Mouse (Mus musculus) bone marrow, adult 2 months (tissue): ENCODE measurements around the gene Gnb1. TPM values are rescaled to one million over a fixed set of nuclear protein-coding genes. Genes with fewer than 3 reads are reported as not detected.

ENCODE experiments used
- H3K27ac ChIP-seq: fragments of 200-500 bp; 2 replicates; pipeline ENCODE4 v1.5.1; 2012; ENCODE audit warnings: low read depth, mild to moderate bottlenecking, control low read depth, inconsistent platforms, low read length; ENCODE audit not compliant: control insufficient read depth, poor library complexity, insufficient read depth
- H3K4me1 ChIP-seq: fragments of 200-500 bp; 2 replicates; pipeline ENCODE4 v1.6.1; 2011; ENCODE audit warnings: low read length; ENCODE audit not compliant: control insufficient read depth, insufficient read depth
- H3K4me3 ChIP-seq: fragments of 200-500 bp; replicated peaks from 2 replicates; pipeline ENCODE3; 2011; ENCODE audit warnings: mild to moderate bottlenecking, low read depth, low read length, control low read depth; ENCODE audit not compliant: control insufficient read depth
- CTCF ChIP-seq: fragments of 200-500 bp; IDR thresholded peaks from 2 replicates; pipeline ENCODE4 v1.5.1; 2011; ENCODE audit warnings: low read length, control low read depth; ENCODE audit not compliant: control insufficient read depth, insufficient read depth
- POLR2A ChIP-seq: fragments of 200-500 bp; IDR thresholded peaks from 2 replicates; pipeline ENCODE4 v1.6.1; 2011; ENCODE audit warnings: low read depth, mild to moderate bottlenecking, control low read depth, low read length, borderline replicate concordance; ENCODE audit not compliant: control insufficient read depth
- WGBS: fragments of 180-500 bp; shearing (Covaris S2); methylation state at CpG from one replicate; pipeline ENCODE4 v1.1.7; 2018; 5-methylcytosine and 5-hydroxymethylcytosine counted together
- polyA plus RNA-seq: library from polyadenylated mRNA; stranded (reverse); fragments of >200 nt; gene quantifications from 2 replicates; pipeline ENCODE4 v1.2.4, GENCODE M21; 2011; ENCODE audit warnings: low replicate concordance; ENCODE audit not compliant: missing spikeins, insufficient read depth, insufficient read length

The Gnb1 gene
- polyA plus RNA-seq, 1 experiment = 115 TPM

- TF ChIP-seq CTCF = no peak
- TF ChIP-seq POLR2A = 0 out of 2 replicates have a peak, but pooled peaks have one; percentile 1
- Histone ChIP-seq H3K27ac (peak overlapping the region; percentile 90), H3K4me1 (no peaks in the 10 kb centered on the region; the same call in 1 of the 2 replicates), H3K4me3 (peak overlapping the region; percentile 75)
- WGBS = under 1% methylated on average over 31 of the region's 31 CpGs
Observed at GRCm38 (mm10) chr4:155601997-155602456, 110.9 kb downstream of the Gnb1 start.

GRCm38 (mm10) chr4:155602753-155603152, 111.6 kb downstream of the Gnb1 start:
- TF ChIP-seq POLR2A (no peak), CTCF (no peak)
- Histone ChIP-seq H3K4me3 (peak overlapping the region; percentile 40), H3K4me1 (no peaks in the 10 kb centered on the region; the same call in 1 of the 2 replicates), H3K27ac (no peak overlapping the region)
- WGBS = 60% methylated on average over 1 of the region's 1 CpGs

- TF ChIP-seq POLR2A (no peak), CTCF (no peak)
- Histone ChIP-seq H3K27ac (no peak overlapping the region), H3K4me1 (no peaks in the 10 kb centered on the region; the same call in 1 of the 2 replicates), H3K4me3 (no peak overlapping the region)
- WGBS = 87% methylated on average over 6 of the region's 6 CpGs
Observed at GRCm38 (mm10) chr4:155603801-155604200, 112.6 kb downstream of the Gnb1 start.

GRCm38 (mm10) chr4:155605132-155605531, 114.0 kb downstream of the Gnb1 start:
- Histone ChIP-seq H3K4me3 (no peak overlapping the region), H3K27ac (no peak overlapping the region), H3K4me1 (no peaks in the 10 kb centered on the region)
- TF ChIP-seq POLR2A (no peak), CTCF (no peak)
- 89% methylated on average over 4 of the region's 4 CpGs for WGBS

- WGBS = 88% methylated on average over 2 of the region's 2 CpGs
- Histone ChIP-seq H3K27ac (no peak overlapping the region), H3K4me3 (no peak overlapping the region), H3K4me1 (0 out of 2 replicates have a peak, but pooled peaks cover 2% of the 10 kb centered on the region)
- no peak for TF ChIP-seq POLR2A
- TF ChIP-seq CTCF = no peak
Observed at GRCm38 (mm10) chr4:155606825-155607224, 115.7 kb downstream of the Gnb1 start.

Other genes starting within 250 kb of the Gnb1 start
- gene Faap20, start 241.6 kb upstream of the Gnb1 start, polyA plus RNA-seq = 19.3 and 29.3 TPM in 2 replicates
- 1.9 TPM in 1 of 2 replicates, not detected in the other for gene Prkcz, start 130.0 kb upstream of the Gnb1 start, polyA plus RNA-seq
- not detected in 2 replicates for gene Gabrd, start 93.2 kb upstream of the Gnb1 start, polyA plus RNA-seq
- gene Cfap74, start 82.2 kb upstream of the Gnb1 start, polyA plus RNA-seq = 0.54 and 0.85 TPM in 2 replicates
- gene Tmem52, start 22.2 kb upstream of the Gnb1 start, polyA plus RNA-seq = not detected in 2 replicates
- gene Nadk, start 71.0 kb downstream of the Gnb1 start, polyA plus RNA-seq = 28.2 and 52.6 TPM in 2 replicates
- 7.4 and 8.4 TPM in 2 replicates for gene Slc35e2, start 110.1 kb downstream of the Gnb1 start, polyA plus RNA-seq
- gene Cdk11b, start 133.5 kb downstream of the Gnb1 start, polyA plus RNA-seq = 132 and 202 TPM in 2 replicates
- gene Gm10563, start 154.0 kb downstream of the Gnb1 start, polyA plus RNA-seq = not detected in 2 replicates
- 5.6 and 6.9 TPM in 2 replicates for gene Mmp23, start 162.0 kb downstream of the Gnb1 start, polyA plus RNA-seq
- gene Mib2, start 177.8 kb downstream of the Gnb1 start, polyA plus RNA-seq = 15.0 and 29.1 TPM in 2 replicates
- 0.90 and 3.0 TPM in 2 replicates for gene Fndc10, start 203.0 kb downstream of the Gnb1 start, polyA plus RNA-seq
- 28.5 and 53.2 TPM in 2 replicates for gene Ssu72, start 213.4 kb downstream of the Gnb1 start, polyA plus RNA-seq
- 0.47 and 3.0 TPM in 2 replicates for gene Tmem240, start 243.4 kb downstream of the Gnb1 start, polyA plus RNA-seq